Mouse (Mus musculus) limb, embryonic 13.5 days (tissue): ENCODE data around the gene Omt2a. TPM values are rescaled to one million over a fixed set of nuclear protein-coding genes. Genes with fewer than 3 reads are reported as not detected.
"Not testable (repeated sequence)": the region's sequence is repeated elsewhere in the genome, so short reads cannot be mapped to it uniquely, and the experiment has no call there.

ENCODE experiments used
- ATAC-seq: fragments of 200-750 bp; cut with Nextera tagmentation; 2 replicates; pipeline ENCODE4 v1.8.0; 2017; ENCODE audit warnings: low read depth, moderate number of reproducible peaks, moderate TSS enrichment; ENCODE audit not compliant: low FRiP score
- H3K27ac ChIP-seq: fragments of 300-500 bp; sonication (generic); 2 replicates; pipeline ENCODE4 v1.5.1; 2015; ENCODE audit warnings: inconsistent platforms, mild to moderate bottlenecking, moderate library complexity
- H3K27me3 ChIP-seq: fragments of 300-500 bp; sonication (generic); 2 replicates; pipeline ENCODE4 v1.6.1; 2015; ENCODE audit warnings: mild to moderate bottlenecking, inconsistent platforms
- H3K36me3 ChIP-seq: fragments of 300-500 bp; sonication (generic); 2 replicates; pipeline ENCODE4 v1.6.1; 2015; ENCODE audit warnings: inconsistent platforms, mild to moderate bottlenecking, moderate library complexity
- H3K4me1 ChIP-seq: fragments of 300-500 bp; sonication (generic); 2 replicates; pipeline ENCODE4 v1.6.1; 2015; ENCODE audit warnings: inconsistent platforms
- H3K4me2 ChIP-seq: fragments of 300-500 bp; sonication (generic); replicated peaks from 2 replicates; pipeline ENCODE4 v1.6.1; 2015; ENCODE audit warnings: inconsistent platforms, mild to moderate bottlenecking, moderate library complexity
- H3K4me3 ChIP-seq: fragments of 300-500 bp; sonication (generic); 2 replicates; pipeline ENCODE4 v1.5.1; 2015; ENCODE audit warnings: moderate library complexity, mild to moderate bottlenecking, inconsistent platforms
- H3K9ac ChIP-seq: fragments of 300-500 bp; sonication (generic); 2 replicates; pipeline ENCODE4 v1.6.1; 2015; ENCODE audit warnings: mild to moderate bottlenecking, inconsistent platforms
- H3K9me3 ChIP-seq: fragments of 300-500 bp; sonication (generic); 2 replicates; pipeline ENCODE4 v1.6.1; 2016; ENCODE audit warnings: inconsistent platforms
- WGBS: fragments of 180-500 bp; shearing (Covaris S2); methylation state at CpG from one replicate; pipeline ENCODE4 v1.1.7; 2015; 5-methylcytosine and 5-hydroxymethylcytosine counted together
- polyA plus RNA-seq: library from polyadenylated mRNA; unstranded; fragments of >200 nt; fragmentation: Nextera tagmentation; extraction: Ambion mirVana; gene quantifications from 2 replicates; pipeline ENCODE4 v1.2.1, GENCODE M21; 2015

The Omt2a gene
- polyA plus RNA-seq, result not detected in 2 replicates

- 68% methylated on average over 2 of the region's 2 CpGs for WGBS
Observed at GRCm38 (mm10) chr9:78314696-78315095, at the start of gene Omt2a. Gene Omt2a, minus strand, starts transcription at chr9:78314796.

GRCm38 (mm10) chr9:78363374-78363773 is 48.8 kb upstream of the Omt2a start:
- no peak overlapping the region for H3K4me2 ChIP-seq
- no peaks in the 10 kb centered on the region for H3K4me1 ChIP-seq
- H3K36me3 ChIP-seq, result no peaks in the 10 kb centered on the region
- H3K9ac ChIP-seq, result no peak overlapping the region
- no peaks in the 10 kb centered on the region for H3K9me3 ChIP-seq
- 46% methylated on average over 6 of the region's 6 CpGs for WGBS
- no peak overlapping the region for H3K27ac ChIP-seq
- no peaks in the 10 kb centered on the region for H3K27me3 ChIP-seq
- H3K4me3 ChIP-seq, result no peak overlapping the region
- no peak for ATAC-seq

More at GRCm38 (mm10) chr9:78314696-78315095, at the start of gene Omt2a:
- Histone ChIP-seq H3K4me1 (no peaks in the 10 kb centered on the region), H3K27me3 (no peaks in the 10 kb centered on the region), H3K4me2 (no peak within 1 kb of the TSS), H3K9me3 (no peaks in the 10 kb centered on the region), H3K9ac (no peak within 1 kb of the TSS), H3K4me3 (no peak within 1 kb of the TSS), H3K27ac (no peak within 1 kb of the TSS), H3K36me3 (no peaks in the 10 kb centered on the region)
- no peak for ATAC-seq

- H3K4me2 ChIP-seq, result no peak overlapping the region
- no peak overlapping the region for H3K4me3 ChIP-seq
- no peak overlapping the region for H3K9ac ChIP-seq
- no peaks in the 10 kb centered on the region for H3K36me3 ChIP-seq
- H3K9me3 ChIP-seq, result no peaks in the 10 kb centered on the region
- 57% methylated on average over 2 of the region's 2 CpGs for WGBS
- H3K27me3 ChIP-seq, result no peaks in the 10 kb centered on the region
- no peaks in the 10 kb centered on the region for H3K4me1 ChIP-seq
- no peak overlapping the region for H3K27ac ChIP-seq
- ATAC-seq, result no peak
Observed at GRCm38 (mm10) chr9:78360484-78360872, 45.9 kb upstream of the Omt2a start.

GRCm38 (mm10) chr9:78359750-78360483 is 45.3 kb upstream of the Omt2a start:
- no peak for ATAC-seq
- no peak overlapping the region for H3K4me2 ChIP-seq
- no peak overlapping the region for H3K9ac ChIP-seq
- H3K36me3 ChIP-seq, result no peaks in the 10 kb centered on the region
- no peaks in the 10 kb centered on the region for H3K4me1 ChIP-seq
- H3K27me3 ChIP-seq, result no peaks in the 10 kb centered on the region
- no peak overlapping the region for H3K4me3 ChIP-seq
- no peak overlapping the region for H3K27ac ChIP-seq
- H3K9me3 ChIP-seq, result no peaks in the 10 kb centered on the region
- 76% methylated on average over 6 of the region's 6 CpGs for WGBS

- Histone ChIP-seq H3K27ac (no peak overlapping the region), H3K9me3 (no peaks in the 10 kb centered on the region), H3K27me3 (no peaks in the 10 kb centered on the region), H3K4me3 (no peak overlapping the region), H3K4me2 (no peak overlapping the region), H3K4me1 (no peaks in the 10 kb centered on the region), H3K36me3 (no peaks in the 10 kb centered on the region), H3K9ac (no peak overlapping the region)
- no peak; the same call in 1 of the 2 replicates for ATAC-seq
- WGBS, result 14% methylated on average over 9 of the region's 9 CpGs
Observed at GRCm38 (mm10) chr9:78358053-78358452, 43.5 kb upstream of the Omt2a start.

- H3K4me1 ChIP-seq, result no peaks in the 10 kb centered on the region
- H3K9me3 ChIP-seq, result no peaks in the 10 kb centered on the region
- no peak within 1 kb of the TSS for H3K27ac ChIP-seq
- H3K36me3 ChIP-seq, result no peaks in the 10 kb centered on the region
- 89% methylated on average over 8 of the region's 8 CpGs for WGBS
- H3K9ac ChIP-seq, result no peak within 1 kb of the TSS
- no peak within 1 kb of the TSS for H3K4me2 ChIP-seq
- no peak for ATAC-seq
- H3K4me3 ChIP-seq, result no peak within 1 kb of the TSS
- no peaks in the 10 kb centered on the region for H3K27me3 ChIP-seq
Observed at GRCm38 (mm10) chr9:78355611-78356010, 41.0 kb upstream of the Omt2a start, which contains the start of gene Gsta2. Gene Gsta2, minus strand, starts transcription at chr9:78355788.

- no peak overlapping the region for H3K4me3 ChIP-seq
- no peak overlapping the region for H3K4me2 ChIP-seq
- no peaks in the 10 kb centered on the region for H3K36me3 ChIP-seq
- 76% methylated on average over 11 of the region's 11 CpGs for WGBS
- H3K9me3 ChIP-seq, result no peaks in the 10 kb centered on the region
- H3K9ac ChIP-seq, result no peak overlapping the region
- no peak overlapping the region for H3K27ac ChIP-seq
- no peaks in the 10 kb centered on the region for H3K4me1 ChIP-seq
- ATAC-seq, result no peak
- H3K27me3 ChIP-seq, result no peaks in the 10 kb centered on the region
Observed at GRCm38 (mm10) chr9:78354665-78355578, 40.3 kb upstream of the Omt2a start.

- H3K36me3 ChIP-seq, result no peaks in the 10 kb centered on the region
- 86% methylated on average over 6 of the region's 6 CpGs for WGBS
- ATAC-seq, result no peak
Observed at GRCm38 (mm10) chr9:78351504-78352220, 37.1 kb upstream of the Omt2a start.

GRCm38 (mm10) chr9:78350007-78350406 is 35.4 kb upstream of the Omt2a start:
- H3K27ac ChIP-seq, ATAC-seq, H3K4me2 ChIP-seq, H3K9me3 ChIP-seq, H3K9ac ChIP-seq, H3K4me1 ChIP-seq, H3K27me3 ChIP-seq, H3K4me3 ChIP-seq, H3K36me3 ChIP-seq: not testable (repeated sequence)

More at GRCm38 (mm10) chr9:78351504-78352220, 37.1 kb upstream of the Omt2a start:
- Histone ChIP-seq H3K27ac (no peak overlapping the region), H3K4me3 (no peak overlapping the region), H3K9ac (no peak overlapping the region), H3K4me2 (no peak overlapping the region), H3K27me3 (no peaks in the 10 kb centered on the region), H3K4me1 (no peaks in the 10 kb centered on the region), H3K9me3 (no peaks in the 10 kb centered on the region)

GRCm38 (mm10) chr9:78349141-78349540 is 34.5 kb upstream of the Omt2a start:
- not testable (repeated sequence) for H3K4me1 ChIP-seq, ATAC-seq, H3K4me2 ChIP-seq, H3K9ac ChIP-seq, H3K9me3 ChIP-seq, H3K27ac ChIP-seq, H3K36me3 ChIP-seq, H3K27me3 ChIP-seq, H3K4me3 ChIP-seq
- 86% methylated on average over 3 of the region's 3 CpGs for WGBS

- not testable (repeated sequence) for H3K9me3 ChIP-seq, ATAC-seq, H3K4me3 ChIP-seq, H3K36me3 ChIP-seq, H3K4me2 ChIP-seq, H3K27ac ChIP-seq, H3K9ac ChIP-seq, H3K4me1 ChIP-seq, H3K27me3 ChIP-seq
- 69% methylated on average over 6 of the region's 6 CpGs for WGBS
Observed at GRCm38 (mm10) chr9:78348206-78349004, 33.8 kb upstream of the Omt2a start.
